Mouse (Mus musculus) testis, adult 2 months (tissue): ENCODE measurements around the gene Krt5.

Experiments used
- CTCF ChIP-seq: fragments of 200-500 bp; IDR thresholded peaks from 2 replicates; pipeline ENCODE4 v1.5.1; 2012; ENCODE audit warnings: low read depth, mild to moderate bottlenecking, inconsistent platforms, low read length, moderate library complexity; ENCODE audit not compliant: control insufficient read depth, insufficient read depth, insufficient replicate concordance
- POLR2A ChIP-seq: fragments of 200-500 bp; IDR thresholded peaks from 2 replicates; pipeline ENCODE4 v1.6.1; 2012; ENCODE audit warnings: low read depth, mild to moderate bottlenecking, inconsistent platforms, low read length, moderate library complexity; ENCODE audit not compliant: control insufficient read depth

- no peak for TF ChIP-seq CTCF
- TF ChIP-seq POLR2A = no peak
Measured at GRCm38 (mm10) chr15:101714356-101714755, 1.7 kb upstream of the Krt5 start.
